Mouse (Mus musculus) cortical plate, adult 2 months (tissue): ENCODE data around the gene Pold2.

Experiments used
- CTCF ChIP-seq: fragments of 200-500 bp; IDR thresholded peaks from 2 replicates; pipeline ENCODE4 v1.5.1; 2011; ENCODE audit warnings: mild to moderate bottlenecking, control low read depth, low read length; ENCODE audit not compliant: insufficient read depth; ENCODE audit errors: extremely low read depth
- POLR2A ChIP-seq: fragments of 200-500 bp; IDR thresholded peaks from 2 replicates; pipeline ENCODE4 v1.6.1; 2011; ENCODE audit warnings: mild to moderate bottlenecking, low read length, control low read depth; ENCODE audit not compliant: insufficient read depth; ENCODE audit errors: extremely low read depth

GRCm38 (mm10) chr11:5887250-5887649 lies 9.2 kb upstream of the Pold2 start:
- TF ChIP-seq POLR2A, result no peak
- no peak for TF ChIP-seq CTCF
